Mouse (Mus musculus) liver, postnatal 0 days (tissue): ENCODE data around the gene Lpin2.

ENCODE experiments used
- CTCF ChIP-seq: sonication (generic); IDR thresholded peaks from 2 replicates; pipeline ENCODE4 v1.5.1; 2016; ENCODE audit warnings: antibody characterized with exemption, low read depth
- EP300 ChIP-seq: IDR thresholded peaks from 2 replicates; pipeline ENCODE4 v1.6.1; 2016; ENCODE audit warnings: antibody characterized with exemption, low read depth, mild to moderate bottlenecking

DNA sequence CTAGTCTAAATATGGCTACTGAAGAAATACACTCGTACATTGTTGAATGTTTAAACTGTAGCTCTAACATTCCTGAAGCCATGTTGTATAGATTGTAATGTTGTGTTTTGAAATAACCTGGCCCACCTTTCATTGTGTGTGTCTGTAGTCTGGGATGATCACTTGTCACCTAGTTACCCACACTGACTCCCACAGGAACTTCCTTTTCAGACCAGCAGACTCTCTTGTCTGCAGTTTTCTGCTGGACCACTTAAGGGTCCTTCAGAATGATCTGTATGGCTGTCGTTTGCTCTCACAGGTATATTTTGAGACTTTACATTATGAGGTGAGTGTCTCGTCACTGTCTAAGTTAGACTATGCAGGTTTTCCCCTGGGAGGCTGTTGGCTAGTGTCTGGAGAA is 27.6 kb downstream of the Lpin2 start:
- TF ChIP-seq CTCF: no peak
- TF ChIP-seq EP300: no peak
